Mouse (Mus musculus) cortical plate, adult 2 months (tissue): ENCODE measurements around the gene Cemip. TPM values are rescaled to one million over a fixed set of nuclear protein-coding genes. Genes with fewer than 3 reads are reported as not detected.

ENCODE experiments used
- H3K27ac ChIP-seq: fragments of 200-500 bp; 2 replicates; pipeline ENCODE4 v1.5.1; 2012; ENCODE audit warnings: low read length, control low read depth, inconsistent platforms; ENCODE audit not compliant: insufficient read depth
- H3K4me1 ChIP-seq: fragments of 200-500 bp; 2 replicates; pipeline ENCODE4 v1.6.1; 2011; ENCODE audit warnings: low read length; ENCODE audit not compliant: control insufficient read depth, insufficient read depth
- H3K4me3 ChIP-seq: fragments of 200-500 bp; 2 replicates; pipeline ENCODE4 v1.5.1; 2011; ENCODE audit warnings: mild to moderate bottlenecking, low read length, control low read depth; ENCODE audit not compliant: insufficient read depth
- CTCF ChIP-seq: fragments of 200-500 bp; IDR thresholded peaks from 2 replicates; pipeline ENCODE4 v1.5.1; 2011; ENCODE audit warnings: mild to moderate bottlenecking, control low read depth, low read length; ENCODE audit not compliant: insufficient read depth; ENCODE audit errors: extremely low read depth
- POLR2A ChIP-seq: fragments of 200-500 bp; IDR thresholded peaks from 2 replicates; pipeline ENCODE4 v1.6.1; 2011; ENCODE audit warnings: mild to moderate bottlenecking, low read length, control low read depth; ENCODE audit not compliant: insufficient read depth; ENCODE audit errors: extremely low read depth
- polyA plus RNA-seq: library from polyadenylated mRNA; depleted of rRNA; stranded (reverse); fragments of >200 nt; gene quantifications from 2 replicates; pipeline ENCODE4 v1.2.3, GENCODE M21; 2012

The Cemip gene
- polyA plus RNA-seq, 1 experiment = 5.8 TPM

GRCm38 (mm10) chr7:83982566-83982965 lies 103.7 kb downstream of the Cemip start:
- TF ChIP-seq CTCF = no peak
- TF ChIP-seq POLR2A = no peak
- no peaks in the 10 kb centered on the region for H3K4me1 ChIP-seq
- no peak overlapping the region for H3K4me3 ChIP-seq
- H3K27ac ChIP-seq = no peak overlapping the region

DNA sequence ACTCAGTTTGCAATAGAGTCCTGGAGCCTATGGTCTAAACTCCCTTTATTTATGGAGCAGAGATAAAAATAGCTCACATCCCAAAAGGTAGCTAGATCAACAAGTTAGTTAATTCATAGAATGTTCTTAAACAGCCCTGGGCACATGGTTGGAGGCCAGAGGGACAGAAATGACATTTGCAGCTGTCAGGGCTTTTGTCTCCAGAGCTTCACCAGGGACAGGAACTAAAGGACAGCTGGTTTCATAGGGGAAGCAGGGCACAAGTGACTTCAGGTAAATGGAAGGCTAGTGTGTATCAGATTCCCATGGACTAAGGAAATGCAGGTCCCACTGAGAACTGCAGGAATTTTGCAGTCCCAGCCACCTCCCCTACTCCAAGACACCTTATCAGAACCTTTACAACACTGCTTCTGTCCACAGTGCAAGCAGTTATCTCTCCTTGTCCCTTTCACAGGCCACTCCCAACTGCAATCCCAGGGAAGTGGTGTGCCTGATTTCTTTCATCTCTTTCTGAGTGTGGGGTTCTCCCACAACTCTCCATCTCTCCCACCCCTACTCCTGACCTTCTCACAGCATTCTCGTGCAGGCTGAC lies 107.3 kb downstream of the Cemip start:
- Histone ChIP-seq H3K4me1 (no peaks in the 10 kb centered on the region), H3K4me3 (no peak overlapping the region), H3K27ac (no peak overlapping the region)
- no peak for TF ChIP-seq CTCF
- no peak for TF ChIP-seq POLR2A

- no peak overlapping the region for H3K4me3 ChIP-seq
- H3K4me1 ChIP-seq = no peaks in the 10 kb centered on the region
- no peak overlapping the region for H3K27ac ChIP-seq
- no peak for TF ChIP-seq CTCF
- no peak for TF ChIP-seq POLR2A
Measured at GRCm38 (mm10) chr7:83978410-83978809, 107.9 kb downstream of the Cemip start.

GRCm38 (mm10) chr7:83976413-83976958 lies 109.8 kb downstream of the Cemip start:
- H3K4me1 ChIP-seq = no peaks in the 10 kb centered on the region
- TF ChIP-seq CTCF (no peak), POLR2A (no peak)
- H3K4me3 ChIP-seq = no peak overlapping the region
- H3K27ac ChIP-seq = no peak overlapping the region

DNA sequence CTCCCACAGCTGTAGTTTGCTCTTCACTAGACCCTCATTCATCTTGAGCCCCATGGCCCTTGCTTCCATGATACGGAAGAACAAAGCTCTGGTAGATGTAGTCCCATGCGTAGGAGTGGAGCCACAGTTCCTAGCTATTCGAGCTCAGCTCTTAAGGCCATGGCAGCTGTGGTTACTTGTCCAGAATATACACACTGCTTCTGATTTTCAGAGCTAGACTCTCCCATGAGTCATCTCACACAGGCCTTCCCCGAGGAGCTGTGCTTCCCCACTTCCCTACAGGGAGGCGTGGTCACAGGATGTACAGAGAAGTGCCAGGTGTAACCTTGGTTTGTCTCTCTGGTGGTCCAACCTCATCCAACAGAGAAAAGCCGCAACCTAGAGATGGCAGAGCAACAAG lies 111.0 kb downstream of the Cemip start:
- Histone ChIP-seq H3K4me3 (no peak overlapping the region), H3K4me1 (no peaks in the 10 kb centered on the region), H3K27ac (no peak overlapping the region)
- no peak for TF ChIP-seq POLR2A
- TF ChIP-seq CTCF = no peak

GRCm38 (mm10) chr7:83972485-83972884 lies 113.8 kb downstream of the Cemip start:
- Histone ChIP-seq H3K4me1 (no peaks in the 10 kb centered on the region), H3K4me3 (no peak overlapping the region), H3K27ac (no peak overlapping the region)
- TF ChIP-seq POLR2A (no peak), CTCF (no peak)

DNA sequence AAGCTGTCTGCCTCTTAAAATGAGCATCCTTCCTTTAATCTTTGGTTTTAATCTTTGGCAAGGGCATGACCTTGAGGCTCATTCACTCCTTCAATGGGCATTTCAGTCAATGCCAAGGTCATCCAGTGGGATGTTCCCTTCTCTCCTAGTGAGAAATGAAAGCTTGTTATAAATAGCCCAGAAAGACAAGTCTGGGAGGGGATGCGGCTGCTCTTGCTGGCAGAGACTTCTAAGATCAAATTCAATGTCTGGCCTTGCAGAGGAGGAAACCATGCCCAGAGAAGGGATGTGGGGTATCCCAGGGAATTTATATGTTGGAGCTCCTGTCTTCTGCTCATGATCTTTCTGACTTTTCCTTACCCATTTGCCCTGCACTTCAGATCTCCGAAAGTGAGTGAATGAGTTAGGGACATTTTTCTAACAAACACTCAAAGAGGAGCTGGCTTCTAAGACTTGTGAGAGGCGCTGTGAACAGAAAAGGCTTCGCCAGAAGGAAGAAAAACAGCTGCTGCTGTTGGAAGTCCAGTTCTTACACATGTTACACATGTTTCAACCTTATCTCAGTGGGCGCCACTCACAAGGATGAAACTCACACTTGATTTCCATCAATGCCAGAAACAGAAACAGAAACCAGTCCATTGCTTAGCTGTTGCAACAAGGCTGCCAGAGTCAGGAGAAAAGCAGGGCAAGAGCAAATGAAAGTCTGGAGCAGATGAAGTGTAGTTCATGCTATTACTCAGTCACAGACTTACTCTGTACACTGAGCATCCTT lies 120.1 kb downstream of the Cemip start:
- TF ChIP-seq CTCF = no peak
- TF ChIP-seq POLR2A = no peak
- Histone ChIP-seq H3K27ac (no peak overlapping the region), H3K4me3 (no peak overlapping the region), H3K4me1 (no peaks in the 10 kb centered on the region)

GRCm38 (mm10) chr7:83965181-83965580 lies 121.1 kb downstream of the Cemip start:
- no peaks in the 10 kb centered on the region for H3K4me1 ChIP-seq
- no peak for TF ChIP-seq CTCF
- no peak for TF ChIP-seq POLR2A
- no peak overlapping the region for H3K27ac ChIP-seq
- no peak overlapping the region for H3K4me3 ChIP-seq

DNA sequence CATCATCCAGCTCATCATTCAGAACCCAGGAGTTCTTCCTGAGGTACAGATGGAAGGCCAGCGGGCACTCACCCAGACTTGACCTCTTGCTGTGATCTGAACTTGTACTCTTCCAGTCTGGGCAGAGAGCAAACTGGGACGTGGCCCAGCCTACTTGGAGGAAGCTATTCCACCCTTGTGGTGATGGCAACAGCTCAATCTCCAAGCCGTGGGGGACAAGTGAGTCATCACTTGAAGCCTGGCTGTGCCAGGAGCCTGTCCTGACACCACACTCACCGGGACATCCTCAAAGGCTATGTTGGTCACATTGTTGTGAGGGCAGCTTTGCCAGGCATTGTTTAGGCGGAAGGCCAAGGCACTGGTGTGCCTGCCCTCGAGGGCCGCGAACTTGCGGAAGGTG lies 133.8 kb downstream of the Cemip start:
- TF ChIP-seq CTCF (no peak), POLR2A (no peak)
- no peaks in the 10 kb centered on the region for H3K4me1 ChIP-seq
- no peak overlapping the region for H3K4me3 ChIP-seq
- no peak overlapping the region for H3K27ac ChIP-seq

GRCm38 (mm10) chr7:83951327-83951726 lies 135.0 kb downstream of the Cemip start:
- Histone ChIP-seq H3K27ac (no peak overlapping the region), H3K4me1 (no peaks in the 10 kb centered on the region), H3K4me3 (no peak overlapping the region)
- TF ChIP-seq CTCF = no peak
